Mouse (Mus musculus): ENCODE measurements around the gene Lrrc23.

DNA sequence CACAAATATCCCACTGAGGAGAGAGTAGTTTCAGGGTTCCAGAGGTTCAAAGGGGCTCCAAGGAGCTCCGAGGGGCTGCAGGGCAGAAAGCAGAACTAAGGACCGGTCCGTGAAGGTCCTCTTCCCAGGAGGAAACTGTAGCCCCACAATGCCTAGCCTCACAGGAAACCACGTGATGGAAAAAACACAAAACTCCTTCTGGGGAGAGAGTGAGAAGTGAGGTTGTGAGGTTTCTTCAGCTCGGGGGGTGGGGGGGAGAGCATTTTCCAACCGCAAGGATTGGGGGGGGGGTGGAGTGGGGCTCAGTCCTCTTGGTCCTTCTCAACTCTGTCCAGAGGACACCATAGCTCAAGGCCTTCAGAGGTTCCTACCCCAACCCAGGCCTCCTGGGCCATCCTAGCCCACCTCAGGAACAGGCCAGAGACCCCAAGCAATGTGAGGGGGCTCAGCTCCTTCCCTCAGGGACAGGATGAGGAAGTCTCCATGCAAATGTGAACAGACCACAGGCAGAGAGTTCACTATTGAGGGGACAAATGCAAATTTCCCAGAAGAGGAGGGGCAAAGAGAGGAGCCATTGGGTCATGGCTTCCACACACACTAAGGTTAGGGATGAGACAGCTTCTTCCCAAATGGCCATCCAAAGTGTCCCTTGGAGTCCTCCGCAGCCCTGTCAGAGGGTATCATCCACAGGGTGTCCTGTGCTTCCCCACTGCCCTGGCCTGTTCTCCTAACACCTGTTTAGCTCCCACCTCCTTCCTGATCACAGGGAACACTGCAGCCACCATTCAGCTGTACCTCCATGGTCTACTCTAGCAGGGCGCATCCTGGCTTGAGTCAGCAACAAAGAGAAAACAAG, 49.4 kb downstream of the Lrrc23 start:
- TF ChIP-seq CTCF (IDR thresholded peaks at IDR 0.05; ENCODE audit: low read depth) (no peak), EP300 (IDR thresholded peaks at IDR 0.05; ENCODE audit: low read depth) (no peak)

All from liver, embryonic 14.5 days (tissue).